Mouse (Mus musculus): ENCODE measurements around the gene Mtrf1l. TPM values are rescaled to one million over a fixed set of nuclear protein-coding genes. Genes with fewer than 3 reads are reported as not detected.
A peak's percentile ranks its signal among the peaks of the same experiment; 100 is the strongest.

Gene Mtrf1l
- 8.6 to 33.0 TPM (median 15.9 TPM) in 3 replicates for total RNA-seq (2017)

GRCm38 (mm10) chr10:5823740-5824491, at the start of gene Mtrf1l:
Gene Mtrf1l, minus strand, starts transcription at chr10:5823910.
- ATAC-seq (replicated peaks; ENCODE audit: insufficient number of reproducible peaks, low FRiP score, low TSS enrichment, poor library complexity, severe bottlenecking) = peak; percentile 94

- no peak for ATAC-seq (replicated peaks; ENCODE audit: insufficient number of reproducible peaks, low FRiP score, low TSS enrichment, poor library complexity, severe bottlenecking)
Measured at GRCm38 (mm10) chr10:5871081-5871480, 47.4 kb upstream of the Mtrf1l start.

DNA sequence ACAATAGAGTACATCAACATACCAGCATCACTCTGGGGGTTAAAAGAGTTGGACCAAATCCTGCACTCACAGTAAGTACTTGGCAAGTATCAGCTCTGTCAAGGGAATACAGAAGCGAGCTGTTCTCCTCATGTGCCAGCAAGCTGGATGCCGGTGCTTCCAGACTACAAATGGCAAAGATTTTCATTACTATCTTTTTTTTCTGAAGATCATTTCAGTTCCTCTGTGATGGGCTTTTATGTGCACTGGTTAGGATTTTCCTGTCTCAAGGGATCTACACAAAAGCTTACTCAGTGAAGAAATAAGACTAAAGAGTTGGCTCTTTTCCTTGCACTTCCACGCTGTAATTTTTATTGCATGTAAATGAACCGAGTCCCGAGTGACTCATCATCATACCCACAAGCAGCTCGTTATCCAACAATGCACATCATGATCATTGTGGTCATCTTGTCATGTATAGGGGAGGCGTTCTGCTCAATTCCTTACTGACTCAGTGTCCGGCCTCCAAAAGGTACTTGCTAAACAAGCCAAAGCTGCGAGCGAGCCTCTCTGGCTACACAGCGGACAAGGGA, 44.4 kb upstream of the Mtrf1l start:
- ATAC-seq (replicated peaks; ENCODE audit: insufficient number of reproducible peaks, low FRiP score, low TSS enrichment, poor library complexity, severe bottlenecking) = no peak

DNA sequence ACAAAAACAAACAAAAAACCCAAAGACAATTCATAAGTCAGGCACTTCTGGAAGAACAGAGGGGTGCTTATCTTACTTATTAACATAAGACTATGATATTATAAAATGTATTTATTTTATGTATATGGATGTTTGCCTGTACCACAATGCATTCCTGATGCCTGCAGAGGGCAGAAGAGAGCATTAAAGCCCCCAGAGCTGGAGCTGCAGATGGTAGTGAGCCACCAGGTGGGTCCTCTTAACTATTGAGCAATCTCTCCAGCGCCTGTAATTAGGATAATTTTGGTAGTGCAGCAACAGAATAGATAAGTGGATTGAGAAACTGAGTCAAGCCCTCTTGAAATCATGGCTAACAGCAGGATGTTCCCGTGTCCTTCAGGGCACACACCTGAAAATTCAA, 42.3 kb upstream of the Mtrf1l start:
- no peak for ATAC-seq (replicated peaks; ENCODE audit: insufficient number of reproducible peaks, low FRiP score, low TSS enrichment, poor library complexity, severe bottlenecking)

GRCm38 (mm10) chr10:5862669-5863068, 39.0 kb upstream of the Mtrf1l start:
- no peak for ATAC-seq (replicated peaks; ENCODE audit: insufficient number of reproducible peaks, low FRiP score, low TSS enrichment, poor library complexity, severe bottlenecking)

DNA sequence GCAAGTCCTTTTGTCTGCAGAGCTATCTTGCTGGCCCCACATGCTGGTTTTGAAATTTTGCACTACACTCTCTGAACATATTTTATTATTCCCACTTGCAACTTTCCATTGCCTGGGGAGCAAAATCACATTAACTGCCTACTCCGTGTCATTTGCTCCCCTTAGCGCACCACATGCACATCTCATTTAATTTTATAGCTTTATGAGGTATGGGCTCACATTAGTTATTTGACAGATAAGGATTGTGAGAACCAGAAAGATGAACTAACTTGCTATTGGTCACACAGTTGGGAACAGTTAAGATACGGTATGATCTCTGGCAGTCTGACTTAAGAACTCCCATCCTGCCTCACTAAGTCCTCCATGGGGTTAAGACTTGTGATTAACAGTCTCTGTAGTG, 37.1 kb upstream of the Mtrf1l start:
- ATAC-seq (replicated peaks; ENCODE audit: insufficient number of reproducible peaks, low FRiP score, low TSS enrichment, poor library complexity, severe bottlenecking) = no peak

- ATAC-seq (replicated peaks; ENCODE audit: insufficient number of reproducible peaks, low FRiP score, low TSS enrichment, poor library complexity, severe bottlenecking) = no peak
Measured at GRCm38 (mm10) chr10:5859729-5860128, 36.0 kb upstream of the Mtrf1l start.

GRCm38 (mm10) chr10:5857996-5858549, 34.4 kb upstream of the Mtrf1l start:
- no peak for ATAC-seq (replicated peaks; ENCODE audit: insufficient number of reproducible peaks, low FRiP score, low TSS enrichment, poor library complexity, severe bottlenecking)

GRCm38 (mm10) chr10:5853290-5853868, 29.7 kb upstream of the Mtrf1l start:
- no peak for ATAC-seq (replicated peaks; ENCODE audit: insufficient number of reproducible peaks, low FRiP score, low TSS enrichment, poor library complexity, severe bottlenecking)

- no peak for ATAC-seq (replicated peaks; ENCODE audit: insufficient number of reproducible peaks, low FRiP score, low TSS enrichment, poor library complexity, severe bottlenecking)
Measured at GRCm38 (mm10) chr10:5846939-5847338, 23.2 kb upstream of the Mtrf1l start.

DNA sequence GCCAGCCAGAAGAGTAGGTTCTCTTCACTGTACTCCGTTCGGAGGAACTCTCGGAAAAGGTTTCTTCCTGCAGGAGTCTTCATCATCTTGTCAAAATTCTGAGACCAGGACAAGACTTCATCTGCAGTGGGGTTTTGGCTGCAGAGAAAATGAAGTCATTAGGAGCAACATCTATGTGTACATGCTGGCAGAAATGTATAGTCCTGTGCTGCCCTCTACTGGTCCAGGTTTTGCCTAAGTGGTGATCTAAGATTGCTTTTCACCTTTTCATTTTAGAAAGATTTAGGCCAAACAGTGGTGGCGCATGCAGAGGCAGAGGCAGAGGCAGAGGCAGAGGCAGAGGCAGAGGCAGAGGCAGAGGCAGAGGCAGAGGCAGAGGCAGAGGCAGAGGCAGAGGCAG, 17.7 kb upstream of the Mtrf1l start:
- ATAC-seq (replicated peaks; ENCODE audit: insufficient number of reproducible peaks, low FRiP score, low TSS enrichment, poor library complexity, severe bottlenecking) = no peak

- no peak for ATAC-seq (replicated peaks; ENCODE audit: insufficient number of reproducible peaks, low FRiP score, low TSS enrichment, poor library complexity, severe bottlenecking)
Measured at GRCm38 (mm10) chr10:5826336-5827025, 2.8 kb upstream of the Mtrf1l start.

GRCm38 (mm10) chr10:5824779-5825178, 1.1 kb upstream of the Mtrf1l start:
- ATAC-seq (replicated peaks; ENCODE audit: insufficient number of reproducible peaks, low FRiP score, low TSS enrichment, poor library complexity, severe bottlenecking) = peak; percentile 20; the same call in 1 of the 2 replicates

DNA sequence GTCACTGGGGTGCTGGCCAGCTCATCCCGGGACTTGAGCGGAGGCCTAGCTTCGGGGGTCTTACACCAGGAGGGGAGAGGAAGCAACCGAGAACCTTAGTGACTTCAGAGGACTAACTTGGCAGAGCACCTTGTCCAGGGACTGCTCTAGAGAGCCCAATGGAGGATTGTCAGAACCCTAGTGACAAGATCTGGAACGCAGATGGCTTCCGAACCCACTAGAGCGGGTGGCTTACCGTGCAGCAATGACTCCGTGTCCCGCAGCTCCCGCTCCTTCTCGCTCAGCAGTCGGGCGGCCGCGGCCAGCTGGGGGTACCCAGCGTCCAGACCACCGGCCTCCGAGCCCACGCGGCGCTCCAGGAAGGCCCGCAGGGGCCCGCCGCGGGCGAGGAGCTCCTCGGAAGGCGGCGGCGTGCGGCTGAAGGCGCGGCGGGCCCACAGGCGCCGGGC, 395 bp downstream of the Mtrf1l start:
- ATAC-seq (replicated peaks; ENCODE audit: insufficient number of reproducible peaks, low FRiP score, low TSS enrichment, poor library complexity, severe bottlenecking) = no peak

- ATAC-seq (replicated peaks; ENCODE audit: insufficient number of reproducible peaks, low FRiP score, low TSS enrichment, poor library complexity, severe bottlenecking) = no peak
Measured at GRCm38 (mm10) chr10:5818772-5819171, 4.9 kb downstream of the Mtrf1l start.

DNA sequence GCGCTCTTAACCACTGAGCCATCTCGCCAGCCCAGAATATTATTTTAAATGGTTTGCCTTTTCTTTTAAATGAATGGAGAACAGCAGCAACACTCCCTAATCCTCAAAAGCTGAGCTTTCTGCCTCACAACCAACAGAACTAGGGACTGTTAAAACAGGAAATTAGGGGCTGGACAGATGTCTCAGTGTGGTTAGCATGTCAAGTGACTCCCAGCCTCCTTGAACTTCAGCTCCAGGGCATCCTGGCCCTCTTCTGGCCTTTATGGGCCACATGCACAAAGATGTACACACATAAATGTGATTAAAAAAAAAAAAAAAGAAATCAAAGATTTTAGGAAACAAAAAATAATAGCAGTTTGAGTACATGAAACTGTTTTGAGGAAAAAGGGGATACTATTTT, 7.7 kb downstream of the Mtrf1l start:
- ATAC-seq (replicated peaks; ENCODE audit: insufficient number of reproducible peaks, low FRiP score, low TSS enrichment, poor library complexity, severe bottlenecking) = no peak

GRCm38 (mm10) chr10:5813724-5814123, 10.0 kb downstream of the Mtrf1l start:
- ATAC-seq (replicated peaks; ENCODE audit: insufficient number of reproducible peaks, low FRiP score, low TSS enrichment, poor library complexity, severe bottlenecking) = no peak

- ATAC-seq (replicated peaks; ENCODE audit: insufficient number of reproducible peaks, low FRiP score, low TSS enrichment, poor library complexity, severe bottlenecking) = no peak
Measured at GRCm38 (mm10) chr10:5807683-5808082, 16.0 kb downstream of the Mtrf1l start.

DNA sequence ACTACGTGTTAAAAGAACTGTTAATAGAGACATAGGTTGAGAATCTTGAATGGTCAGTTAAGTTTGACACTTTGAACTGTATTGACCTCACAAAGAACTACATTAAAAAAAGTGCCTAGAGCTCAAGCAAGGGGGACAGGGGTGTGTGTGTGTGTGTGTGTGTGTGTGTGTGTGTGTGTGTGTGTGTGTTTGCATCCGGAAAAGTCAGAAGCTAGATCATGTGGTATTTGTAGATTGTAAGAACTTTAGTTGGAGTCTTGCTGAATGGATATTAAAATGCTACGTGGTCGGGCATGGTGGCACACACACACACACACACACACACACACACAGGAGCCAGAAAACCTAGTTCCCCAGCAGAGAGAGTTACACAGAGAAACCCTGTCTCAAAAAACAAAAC, 16.7 kb downstream of the Mtrf1l start:
- ATAC-seq (replicated peaks; ENCODE audit: insufficient number of reproducible peaks, low FRiP score, low TSS enrichment, poor library complexity, severe bottlenecking) = no peak

All from monocyte, adult 5-6 weeks (primary cell).